Comparison of ENCODE assay signal across 20 mouse cellular contexts in the genomic region with DNA sequence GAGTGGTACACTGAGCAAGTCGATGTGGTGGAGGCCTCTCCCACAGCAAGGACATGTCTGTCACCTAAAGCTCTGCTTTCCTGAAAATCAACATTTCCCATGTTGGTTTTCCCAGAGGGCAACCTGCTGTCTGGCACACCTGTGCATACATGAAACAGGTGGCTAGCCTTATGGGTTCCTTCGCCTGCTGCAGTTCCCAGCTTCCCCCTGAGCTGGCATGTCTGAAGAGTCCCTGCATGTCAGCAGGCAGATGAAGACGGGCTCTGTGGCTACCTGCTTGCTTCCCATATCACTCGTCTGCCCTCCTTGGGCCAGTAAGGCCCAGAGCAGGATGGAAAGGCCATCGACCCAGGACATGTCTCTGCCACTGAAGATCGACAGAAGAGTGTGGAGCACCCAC. TPM values are rescaled to one million over a fixed set of nuclear protein-coding genes. Genes with fewer than 3 reads are reported as not detected.
DNase-seq lines count a peak whose midpoint lies in the region; ATAC-seq and TF ChIP-seq lines count a peak whose summit lies in the region.
"Had no signal": no experiment of that assay in that cellular context is flagged by ENCODE, and none has a peak within 500 bp of the region (broad histone marks: within the 10 kb centered on the region; RNA-seq: fewer than 3 reads in every experiment).

No protein-coding gene starts in this region.

- peaks cover 44% of the 10 kb centered on the region for H3K4me1 ChIP-seq in cerebellum, adult 2 months (ENCODE audit: control insufficient read depth, insufficient read depth, low read length)
- H3K4me1 ChIP-seq in lung, embryonic 15.5 days = no peaks in the 10 kb centered on the region
- no peaks in the 10 kb centered on the region for H3K4me1 ChIP-seq in lung, postnatal 0 days (ENCODE audit: insufficient read depth, low read depth, low read length)

- no peak overlapping the region for H3K4me2 ChIP-seq in lung, embryonic 15.5 days
- H3K4me2 ChIP-seq in lung, postnatal 0 days (replicated peaks; ENCODE audit: low read depth, low read length) = no peak overlapping the region
- H3K4me2 ChIP-seq: forebrain, embryonic 13.5 days; heart, embryonic 11.5 days had no signal

- no peaks in the 10 kb centered on the region for H3K36me3 ChIP-seq in lung, embryonic 15.5 days
- no peaks in the 10 kb centered on the region for H3K36me3 ChIP-seq in lung, postnatal 0 days (ENCODE audit: insufficient read depth, low read length)

- peak; percentile 39 to 46 for DNase-seq in cerebellum, adult 2 months
- no peak for DNase-seq in cerebellum, postnatal 36 days
- DNase-seq in heart, adult 11 months = peak; percentile 88
- DNase-seq in heart, postnatal 4 days = no peak
- no peak for DNase-seq in lung, postnatal 0 days (ENCODE audit: low spot score)
- peak; percentile 30 for DNase-seq in brain, adult 2 months (ENCODE audit: low read depth, low spot score)
- DNase-seq: adrenal gland, adult 8-10 months; adrenal gland, postnatal 25 days; cerebellum, adult 8-10 months; gastrocnemius, postnatal 10 days; gastrocnemius, postnatal 36 days had no signal

- H3K27ac ChIP-seq in cerebellum, adult 2 months (ENCODE audit: insufficient read depth, low read length) = no peak overlapping the region
- H3K27ac ChIP-seq in lung, embryonic 15.5 days = no peak overlapping the region
- H3K27ac ChIP-seq in lung, postnatal 0 days (ENCODE audit: low read length) = no peak overlapping the region
- H3K27ac ChIP-seq: forebrain, embryonic 10.5 days; forebrain, embryonic 13.5 days; hindbrain, postnatal 0 days had no signal

- no peak for TF ChIP-seq CTCF in cerebellum, adult 2 months (IDR thresholded peaks at IDR 0.05; ENCODE audit: borderline replicate concordance, insufficient read depth, low read depth, low read length)
- TF ChIP-seq CTCF in lung, postnatal 0 days (IDR thresholded peaks at IDR 0.05) = no peak

- H3K4me3 ChIP-seq in cerebellum, adult 2 months (replicated peaks; ENCODE audit: insufficient read depth, low read depth, low read length) = no peak overlapping the region
- no peak overlapping the region for H3K4me3 ChIP-seq in lung, embryonic 15.5 days
- no peak overlapping the region for H3K4me3 ChIP-seq in lung, postnatal 0 days (ENCODE audit: low read depth, low read length)
- H3K4me3 ChIP-seq: forebrain, embryonic 10.5 days; forebrain, embryonic 13.5 days had no signal

- H3K9ac ChIP-seq in lung, embryonic 15.5 days = 0 out of 2 replicates have a peak overlapping the region, but pooled peaks have one; percentile 7
- H3K9ac ChIP-seq in lung, postnatal 0 days (replicated peaks; ENCODE audit: low read depth) = no peak overlapping the region
- H3K9ac ChIP-seq: forebrain, embryonic 13.5 days had no signal

- no peak for TF ChIP-seq POLR2A in cerebellum, adult 2 months (IDR thresholded peaks at IDR 0.05; ENCODE audit: borderline replicate concordance, insufficient read depth, low read length)

- ATAC-seq in lung, embryonic 15.5 days (ENCODE audit: borderline replicate concordance, extremely low read depth, low FRiP score, low TSS enrichment) = no peak
- no peak for ATAC-seq in lung, postnatal 0 days
- ATAC-seq: activated CD4-positive, CD25-positive, alpha-beta regulatory T cell, adult 4 months; forebrain, embryonic 13.5 days; forebrain, embryonic 16.5 days; hindbrain, postnatal 0 days; inflammation-experienced regulatory T-cells, adult 6 months; intestine, embryonic 16.5 days had no signal

- no peaks in the 10 kb centered on the region for H3K9me3 ChIP-seq in lung, embryonic 15.5 days
- no peaks in the 10 kb centered on the region for H3K9me3 ChIP-seq in lung, postnatal 0 days (ENCODE audit: low read length)
- H3K9me3 ChIP-seq: forebrain, embryonic 10.5 days; forebrain, embryonic 13.5 days had no signal

- TF ChIP-seq EP300 in lung, postnatal 0 days (IDR thresholded peaks at IDR 0.05) = no peak

- H3K27me3 ChIP-seq in cerebellum, adult 2 months (ENCODE audit: control insufficient read depth, insufficient read depth, low read length) = no peaks in the 10 kb centered on the region
- H3K27me3 ChIP-seq in lung, embryonic 15.5 days = no peaks in the 10 kb centered on the region
- no peaks in the 10 kb centered on the region for H3K27me3 ChIP-seq in lung, postnatal 0 days (replicated peaks; ENCODE audit: insufficient read depth, low read length)
- H3K27me3 ChIP-seq: forebrain, embryonic 13.5 days had no signal

- WGBS in cerebellum, adult 2 months = 43% methylated on average over 6 of the region's 6 CpGs
- WGBS in lung, embryonic 15.5 days = 79% methylated on average over 6 of the region's 6 CpGs
- WGBS in lung, postnatal 0 days = 82% methylated on average over 6 of the region's 6 CpGs

RNA-seq across cellular contexts. Expression of a gene that starts 11.1 kb away (rescaled TPM):
- polyA plus RNA-seq in cerebellum, adult 2 months (2012; rRNA removed) = 15.6 and 18.7 TPM in 2 replicates
- 1 to 10 TPM; 2.8 to 3.0 TPM for total RNA-seq in heart, postnatal 4 days (2021)
- polyA plus RNA-seq in lung, embryonic 15.5 days (2015; fragmentation: Nextera tagmentation; extraction: Ambion mirVana) = 5.9 and 7.7 TPM in 2 replicates
- polyA plus RNA-seq in lung, postnatal 0 days (2015; fragmentation: Nextera tagmentation; extraction: Ambion mirVana) = 6.2 and 9.4 TPM in 2 replicates

RNA-seq across cellular contexts. Expression of a gene that starts 11.3 kb away (rescaled TPM):
- 102 and 104 TPM in 2 replicates for polyA plus RNA-seq in cerebellum, adult 2 months (2012; rRNA removed)
- total RNA-seq in heart, postnatal 4 days (2021) = 10 to 100 TPM; 76.1 to 78.4 TPM
- polyA plus RNA-seq in lung, embryonic 15.5 days (2015; fragmentation: Nextera tagmentation; extraction: Ambion mirVana) = 157 and 163 TPM in 2 replicates
- 156 and 157 TPM in 2 replicates for polyA plus RNA-seq in lung, postnatal 0 days (2015; fragmentation: Nextera tagmentation; extraction: Ambion mirVana)

RNA-seq across cellular contexts. Expression of a gene that starts 30.6 kb away (rescaled TPM):
- 32.0 and 38.1 TPM in 2 replicates for polyA plus RNA-seq in cerebellum, adult 2 months (2012; rRNA removed)
- total RNA-seq in heart, postnatal 4 days (2021) = 10 to 100 TPM; 16.6 to 17.1 TPM
- polyA plus RNA-seq in lung, embryonic 15.5 days (2015; fragmentation: Nextera tagmentation; extraction: Ambion mirVana) = 21.1 and 26.2 TPM in 2 replicates
- 17.5 and 19.4 TPM in 2 replicates for polyA plus RNA-seq in lung, postnatal 0 days (2015; fragmentation: Nextera tagmentation; extraction: Ambion mirVana)

RNA-seq across cellular contexts. Expression of a gene that starts 40.9 kb away (rescaled TPM):
- polyA plus RNA-seq in cerebellum, adult 2 months (2012; rRNA removed) = 149 and 180 TPM in 2 replicates
- not detected for total RNA-seq in heart, postnatal 4 days (2021)
- 11.1 and 11.2 TPM in 2 replicates for polyA plus RNA-seq in lung, embryonic 15.5 days (2015; fragmentation: Nextera tagmentation; extraction: Ambion mirVana)
- polyA plus RNA-seq in lung, postnatal 0 days (2015; fragmentation: Nextera tagmentation; extraction: Ambion mirVana) = 4.6 and 5.5 TPM in 2 replicates
- polyA plus RNA-seq: activated CD4-positive, CD25-positive, alpha-beta regulatory T cell, adult 4 months; inflammation-experienced regulatory T-cells, adult 6 months had no signal

Comparison
In these comparisons a context has a peak if more than half of its experiments do, and no peak if none do; other contexts are left out.
1. DNase-seq: peak in cerebellum, adult 2 months (2 of 2), heart, adult 11 months (single experiment) and brain, adult 2 months (single experiment); none in cerebellum, postnatal 36 days (0 of 2), heart, postnatal 4 days (single experiment) and lung, postnatal 0 days (single experiment).